Mouse (Mus musculus): Measurements from ENCODE around the gene Mlx.

DNA sequence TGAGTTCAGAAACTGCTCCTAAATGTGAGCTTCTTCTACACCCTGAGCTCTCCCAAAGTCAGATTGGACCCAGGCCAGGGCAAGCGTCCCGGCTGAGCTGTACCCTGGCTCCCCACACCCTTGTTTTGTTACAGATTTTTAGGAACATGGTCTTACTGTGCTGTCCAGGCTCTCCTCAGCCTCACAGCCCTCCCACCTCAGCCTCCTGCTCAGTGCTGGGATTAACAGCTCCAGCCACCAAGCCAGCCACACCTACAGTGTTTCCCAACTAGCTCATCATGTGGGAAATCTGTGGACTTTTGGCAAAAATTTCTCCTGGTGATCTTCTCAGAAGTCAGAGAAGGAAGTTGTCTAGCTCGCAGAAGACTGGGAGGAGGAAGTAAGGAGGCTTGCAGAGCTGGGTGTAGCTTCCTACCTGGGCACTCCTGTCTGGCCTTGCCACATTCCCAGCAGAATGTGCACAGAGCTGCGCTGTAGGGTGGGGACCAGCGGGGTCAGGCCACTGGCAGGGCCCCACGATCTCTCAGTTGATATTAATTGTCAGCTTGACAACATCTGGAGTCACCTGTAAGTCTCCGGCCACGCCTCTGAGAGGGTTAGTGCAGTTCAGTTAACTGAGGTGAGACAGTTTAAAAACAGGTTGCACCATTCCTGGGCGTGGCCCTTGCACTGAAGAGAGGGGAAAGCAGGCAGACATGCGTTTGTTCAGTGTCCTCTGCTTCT is 34.2 kb upstream of the Mlx start:
- TF ChIP-seq POLR2A (IDR thresholded peaks at IDR 0.05; ENCODE audit: borderline replicate concordance, low read depth, low read length) (no peak), CTCF (IDR thresholded peaks at IDR 0.05; ENCODE audit: low read depth, low read length) (no peak)

All from bone marrow macrophage, adult 2 months (primary cell).